Mouse (Mus musculus) retina, postnatal 1 day (tissue): Measurements from ENCODE around the gene Zbtb20.

ENCODE experiments used
- DNase-seq: peaks from one replicate; pipeline ENCODE4 v3.0.0-alpha.2; 2012

The Zbtb20 gene

GRCm38 (mm10) chr16:42875852-42875980 is at the start of gene Zbtb20:
TSS of gene Zbtb20 (plus strand) at chr16:42875881.
- no peak for DNase-seq

GRCm38 (mm10) chr16:42835940-42836339 is 39.7 kb upstream of the Zbtb20 start:
- peak; percentile 11 for DNase-seq

GRCm38 (mm10) chr16:42836404-42837120 is 39.1 kb upstream of the Zbtb20 start:
- DNase-seq: no peak

- DNase-seq: no peak
These were observed 37.5 kb upstream of the Zbtb20 start for GRCm38 (mm10) chr16:42838226-42838625.

- no peak for DNase-seq
These were observed 18.0 kb upstream of the Zbtb20 start for GRCm38 (mm10) chr16:42857564-42858183.

- no peak for DNase-seq
These were observed 16.4 kb upstream of the Zbtb20 start for GRCm38 (mm10) chr16:42859251-42859650.

GRCm38 (mm10) chr16:42863231-42863630 is 12.4 kb upstream of the Zbtb20 start:
- no peak for DNase-seq

GRCm38 (mm10) chr16:42866061-42866460 is 9.6 kb upstream of the Zbtb20 start:
- DNase-seq: no peak

GRCm38 (mm10) chr16:42872101-42872500 is 3.6 kb upstream of the Zbtb20 start:
- DNase-seq: no peak

GRCm38 (mm10) chr16:42873942-42874341 is 1.7 kb upstream of the Zbtb20 start:
- DNase-seq: no peak

GRCm38 (mm10) chr16:42874456-42874855 is 1.2 kb upstream of the Zbtb20 start:
- DNase-seq: no peak

- peak; percentile 100 for DNase-seq
These were observed 500 bp upstream of the Zbtb20 start for GRCm38 (mm10) chr16:42874910-42875851.

GRCm38 (mm10) chr16:42876021-42877000 is 630 bp downstream of the Zbtb20 start:
- DNase-seq: peak; percentile 91

GRCm38 (mm10) chr16:42880046-42880445 is 4.4 kb downstream of the Zbtb20 start:
- no peak for DNase-seq

GRCm38 (mm10) chr16:42885538-42885937 is 9.9 kb downstream of the Zbtb20 start:
- DNase-seq: no peak

- DNase-seq: no peak
These were observed 10.3 kb downstream of the Zbtb20 start for GRCm38 (mm10) chr16:42885964-42886363.

GRCm38 (mm10) chr16:42897125-42897693 is 21.5 kb downstream of the Zbtb20 start:
- DNase-seq: no peak

GRCm38 (mm10) chr16:42900328-42900727 is 24.6 kb downstream of the Zbtb20 start:
- no peak for DNase-seq

- DNase-seq: peak; percentile 70
These were observed 31.6 kb downstream of the Zbtb20 start for GRCm38 (mm10) chr16:42907283-42907701.

GRCm38 (mm10) chr16:42908381-42908780 is 32.7 kb downstream of the Zbtb20 start:
- DNase-seq: no peak

GRCm38 (mm10) chr16:42908896-42909295 is 33.2 kb downstream of the Zbtb20 start:
- no peak for DNase-seq

- no peak for DNase-seq
These were observed 34.3 kb downstream of the Zbtb20 start for GRCm38 (mm10) chr16:42910016-42910415.
